Mouse (Mus musculus): ENCODE measurements around the gene Camp.

- TF ChIP-seq ZNF384 (IDR thresholded peaks at IDR 0.05; ENCODE audit: low read depth, low read length) (no peak), HCFC1 (IDR thresholded peaks at IDR 0.05; ENCODE audit: borderline replicate concordance, insufficient read depth, low read length) (no peak), MAFK (IDR thresholded peaks at IDR 0.05; ENCODE audit: insufficient read depth, low read depth, low read length) (no peak), CHD2 (IDR thresholded peaks at IDR 0.05; ENCODE audit: low read depth, low read length) (no peak), ZC3H11A (IDR thresholded peaks at IDR 0.05; ENCODE audit: borderline replicate concordance, low read depth, low read length) (no peak)
Observed at GRCm38 (mm10) chr9:109891501-109891900, 42.1 kb upstream of the Camp start.

Measured in ES-E14 (cell line).